Mouse (Mus musculus) pancreas, adult 10 weeks (tissue): ENCODE measurements around the gene Ssxb8. TPM values are rescaled to one million over a fixed set of nuclear protein-coding genes. Genes with fewer than 3 reads are reported as not detected.

ENCODE experiments used
- polyA plus RNA-seq: library from polyadenylated mRNA; stranded (reverse); fragments of 350-450 nt; fragmentation: Illumina TruSeq; extraction: RNeasy Lipid Tissue Mini Kit (QIAGEN cat#74804); gene quantifications from one replicate; pipeline ENCODE4 v1.2.3, GENCODE M21; 2015; ENCODE audit warnings: low read depth, low replicate concordance; ENCODE audit not compliant: insufficient read depth

Ssxb8 gene
- polyA plus RNA-seq, result not detected

GRCm38 (mm10) chrX:8690744-8691143 lies at the start of gene Ssxb8:
Gene Ssxb8 (minus strand): TSS chrX:8690844.

Other genes starting within 250 kb of the Ssxb8 start
- gene Ssxb2, start 229.1 kb downstream of the Ssxb8 start, polyA plus RNA-seq, result not detected
- not detected for gene Gm14459, start 165.9 kb downstream of the Ssxb8 start, polyA plus RNA-seq
- gene Ssxb6, start 142.6 kb downstream of the Ssxb8 start, polyA plus RNA-seq, result not detected
- gene Ssxb3, start 99.0 kb downstream of the Ssxb8 start, polyA plus RNA-seq, result not detected
- not detected for gene Ssx9, start 57.6 kb upstream of the Ssxb8 start, polyA plus RNA-seq
- gene Ssxb5, start 112.8 kb upstream of the Ssxb8 start, polyA plus RNA-seq, result not detected
- gene Gm6592, start 153.2 kb upstream of the Ssxb8 start, polyA plus RNA-seq, result not detected
- not detected for gene Gm5751, start 183.4 kb upstream of the Ssxb8 start, polyA plus RNA-seq
- gene B630019K06Rik, start 201.5 kb upstream of the Ssxb8 start, polyA plus RNA-seq, result 1.4 TPM